Mouse (Mus musculus): ENCODE data around the gene Nprl3. TPM values are rescaled to one million over a fixed set of nuclear protein-coding genes. Genes with fewer than 3 reads are reported as not detected.

Gene Nprl3
- total and polyA plus RNA-seq, 2 experiments = 13.4 to 65.4 TPM

DNA sequence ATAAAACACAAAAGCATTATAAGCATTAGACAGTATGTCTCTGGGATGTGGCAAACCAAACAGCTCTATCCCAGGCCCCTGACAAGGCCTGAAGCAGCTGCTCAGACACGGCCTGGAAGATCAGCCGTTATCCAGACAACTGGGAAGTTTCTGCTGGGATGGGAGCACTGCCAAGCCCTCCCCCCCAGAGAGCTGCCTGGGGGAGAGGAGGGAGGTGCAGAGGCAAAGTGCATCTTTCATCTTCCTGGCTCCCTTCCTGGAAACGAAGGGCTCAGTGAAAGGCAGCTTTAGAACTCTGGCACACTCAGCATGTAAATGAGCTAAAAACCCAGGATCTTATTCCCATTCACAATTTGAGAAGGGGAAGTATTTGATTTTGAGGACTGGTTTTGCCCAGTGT is 31.9 kb downstream of the Nprl3 start:
- no peak overlapping the region for H3K4me3 ChIP-seq (ENCODE audit: insufficient read depth, low read depth, low read length)
- no peaks in the 10 kb centered on the region for H3K4me1 ChIP-seq (ENCODE audit: control insufficient read depth, insufficient read depth, low read length)
- H3K9ac ChIP-seq (ENCODE audit: low read depth, low read length) = no peak overlapping the region
- peak; percentile 13 for DNase-seq (ENCODE audit: extremely low read depth, low read depth, low spot score)
- no peak overlapping the region for H3K27ac ChIP-seq (replicated peaks; ENCODE audit: insufficient read depth, low read depth, low read length)
- H3K27me3 ChIP-seq (ENCODE audit: control insufficient read depth, insufficient read depth, low read length) = no peaks in the 10 kb centered on the region
- WGBS = 23% methylated on average over 3 of the region's 3 CpGs
- TF ChIP-seq CTCF (IDR thresholded peaks at IDR 0.05; ENCODE audit: low read depth, low read length) (no peak), POLR2A (IDR thresholded peaks at IDR 0.05; ENCODE audit: extremely low read depth, insufficient read depth, low read length) (no peak)
- H3K36me3 ChIP-seq (ENCODE audit: control insufficient read depth, insufficient read depth, low read length) = peaks cover 3% of the 10 kb centered on the region; the same call in 1 of the 2 replicates
- H3K79me2 ChIP-seq (ENCODE audit: control insufficient read depth, insufficient read depth, low read length) = no peaks in the 10 kb centered on the region

DNA sequence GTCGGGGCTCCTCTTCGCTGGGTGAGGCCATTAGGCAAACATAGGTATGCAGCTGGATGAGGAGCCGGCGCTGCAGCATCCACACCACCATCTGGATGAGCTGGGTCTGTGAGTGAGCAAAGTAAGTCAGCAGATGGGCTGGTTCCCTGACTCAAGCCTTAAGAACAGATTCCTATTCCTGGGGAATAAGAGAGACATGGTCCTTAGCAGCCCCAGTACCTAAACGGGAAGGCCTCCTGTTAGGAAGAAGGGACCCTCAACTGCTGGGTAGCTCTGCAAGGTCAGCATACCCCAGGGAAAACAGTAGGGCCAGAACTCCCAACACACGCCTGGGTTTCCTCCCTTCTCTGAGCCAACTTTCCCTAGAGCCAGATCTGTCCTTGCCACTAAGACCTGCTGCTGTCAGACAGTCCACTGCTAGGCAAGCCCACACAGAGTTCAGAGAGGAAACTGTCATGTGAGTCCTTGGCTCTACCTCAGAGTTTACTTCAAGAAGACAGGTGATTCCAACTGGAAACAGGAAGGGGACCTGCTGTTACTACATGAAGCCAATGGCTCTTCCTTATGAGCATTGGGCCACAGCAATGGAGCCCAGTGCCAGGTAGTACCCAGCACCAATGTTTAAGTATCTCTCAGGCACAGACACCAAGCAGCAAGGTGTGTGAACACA is 32.6 kb downstream of the Nprl3 start:
- no peak for TF ChIP-seq POLR2A (IDR thresholded peaks at IDR 0.05; ENCODE audit: extremely low read depth, insufficient read depth, low read length)
- TF ChIP-seq CTCF (IDR thresholded peaks at IDR 0.05; ENCODE audit: low read depth, low read length) = no peak
- H3K36me3 ChIP-seq (ENCODE audit: control insufficient read depth, insufficient read depth, low read length) = peaks cover 3% of the 10 kb centered on the region; the same call in 1 of the 2 replicates
- no peaks in the 10 kb centered on the region for H3K79me2 ChIP-seq (ENCODE audit: control insufficient read depth, insufficient read depth, low read length)
- H3K9ac ChIP-seq (ENCODE audit: low read depth, low read length) = no peak overlapping the region
- H3K27ac ChIP-seq (replicated peaks; ENCODE audit: insufficient read depth, low read depth, low read length) = no peak overlapping the region
- no peaks in the 10 kb centered on the region for H3K27me3 ChIP-seq (ENCODE audit: control insufficient read depth, insufficient read depth, low read length)
- DNase-seq (ENCODE audit: extremely low read depth, low read depth, low spot score) = no peak
- WGBS = 91% methylated on average over 6 of the region's 6 CpGs
- H3K4me3 ChIP-seq (ENCODE audit: insufficient read depth, low read depth, low read length) = no peak overlapping the region
- no peaks in the 10 kb centered on the region for H3K4me1 ChIP-seq (ENCODE audit: control insufficient read depth, insufficient read depth, low read length)

DNA sequence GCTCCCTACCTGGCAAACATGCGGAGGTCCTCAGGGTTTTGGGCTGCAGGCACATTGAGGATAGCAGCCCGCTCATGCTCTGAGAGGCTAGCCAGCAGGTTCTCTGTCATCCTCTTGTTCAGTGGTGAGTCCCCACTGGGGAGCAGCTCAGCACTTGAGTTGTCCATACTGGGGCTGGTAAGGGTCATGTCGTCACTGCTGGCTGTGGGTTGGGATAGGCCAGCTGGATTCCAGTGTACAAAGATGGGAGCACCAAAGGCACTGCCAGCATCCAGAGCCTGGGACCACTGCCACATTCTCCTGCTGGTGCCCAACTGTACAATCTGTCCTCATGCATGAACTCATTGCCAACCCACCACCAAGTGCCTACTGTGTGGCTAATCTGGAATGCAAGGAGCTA is 33.6 kb downstream of the Nprl3 start:
- no peak overlapping the region for H3K9ac ChIP-seq (ENCODE audit: low read depth, low read length)
- H3K27ac ChIP-seq (replicated peaks; ENCODE audit: insufficient read depth, low read depth, low read length) = no peak overlapping the region
- TF ChIP-seq CTCF (IDR thresholded peaks at IDR 0.05; ENCODE audit: low read depth, low read length) = no peak
- no peak for TF ChIP-seq POLR2A (IDR thresholded peaks at IDR 0.05; ENCODE audit: extremely low read depth, insufficient read depth, low read length)
- H3K27me3 ChIP-seq (ENCODE audit: control insufficient read depth, insufficient read depth, low read length) = no peaks in the 10 kb centered on the region
- no peak overlapping the region for H3K4me3 ChIP-seq (ENCODE audit: insufficient read depth, low read depth, low read length)
- H3K4me1 ChIP-seq (ENCODE audit: control insufficient read depth, insufficient read depth, low read length) = no peaks in the 10 kb centered on the region
- peaks cover 3% of the 10 kb centered on the region; the same call in 1 of the 2 replicates for H3K36me3 ChIP-seq (ENCODE audit: control insufficient read depth, insufficient read depth, low read length)
- no peaks in the 10 kb centered on the region for H3K79me2 ChIP-seq (ENCODE audit: control insufficient read depth, insufficient read depth, low read length)
- no peak for DNase-seq (ENCODE audit: extremely low read depth, low read depth, low spot score)
- 99% methylated on average over 3 of the region's 3 CpGs for WGBS

DNA sequence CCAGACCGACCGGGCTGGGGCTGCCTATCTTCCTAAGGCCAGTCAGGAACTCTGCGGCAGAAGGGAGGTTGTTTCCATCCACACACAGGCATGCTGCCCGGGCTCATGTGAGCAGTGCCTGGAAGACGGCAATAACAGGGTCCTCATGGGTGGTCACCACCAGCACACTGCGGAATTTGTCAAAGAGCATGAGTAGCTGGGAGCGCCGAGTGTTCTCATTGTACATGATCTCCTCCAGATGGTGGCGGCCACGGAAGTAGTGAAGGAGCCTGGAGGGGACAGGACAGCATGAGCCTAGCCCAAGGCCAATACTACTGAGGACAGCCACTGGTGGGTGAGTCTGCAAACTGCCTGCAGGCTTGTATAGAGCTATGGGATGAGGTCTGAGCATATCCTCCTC is 34.7 kb downstream of the Nprl3 start:
- WGBS = 94% methylated on average over 10 of the region's 10 CpGs
- Histone ChIP-seq H3K9ac (ENCODE audit: low read depth, low read length) (no peak overlapping the region), H3K4me3 (ENCODE audit: insufficient read depth, low read depth, low read length) (no peak overlapping the region), H3K27ac (replicated peaks; ENCODE audit: insufficient read depth, low read depth, low read length) (no peak overlapping the region), H3K4me1 (ENCODE audit: control insufficient read depth, insufficient read depth, low read length) (no peaks in the 10 kb centered on the region), H3K27me3 (ENCODE audit: control insufficient read depth, insufficient read depth, low read length) (no peaks in the 10 kb centered on the region), H3K36me3 (ENCODE audit: control insufficient read depth, insufficient read depth, low read length) (peaks cover 3% of the 10 kb centered on the region; the same call in 1 of the 2 replicates), H3K79me2 (ENCODE audit: control insufficient read depth, insufficient read depth, low read length) (no peaks in the 10 kb centered on the region)
- TF ChIP-seq CTCF (IDR thresholded peaks at IDR 0.05; ENCODE audit: low read depth, low read length) = no peak
- no peak for TF ChIP-seq POLR2A (IDR thresholded peaks at IDR 0.05; ENCODE audit: extremely low read depth, insufficient read depth, low read length)
- DNase-seq (ENCODE audit: extremely low read depth, low read depth, low spot score) = no peak

DNA sequence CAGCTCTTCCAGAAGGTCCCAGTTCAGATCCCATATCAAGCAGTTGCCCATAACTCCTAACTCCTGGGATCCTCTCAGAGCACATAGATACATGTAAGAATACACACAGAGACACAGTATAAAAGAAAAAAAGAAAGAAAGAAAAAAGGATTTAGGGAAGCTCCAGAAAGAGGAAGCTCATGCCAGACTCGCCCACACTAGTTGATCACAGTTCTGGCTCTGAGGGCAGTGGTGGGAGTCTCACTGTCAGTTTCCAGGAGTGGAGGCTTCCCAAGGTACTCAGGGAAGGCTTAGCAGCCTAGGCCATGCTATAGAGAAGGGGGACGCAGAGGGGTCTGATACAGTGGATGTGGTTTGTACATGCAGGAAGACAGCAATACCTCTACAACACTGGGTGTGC is 36.4 kb downstream of the Nprl3 start:
- H3K36me3 ChIP-seq (ENCODE audit: control insufficient read depth, insufficient read depth, low read length) = peaks cover 3% of the 10 kb centered on the region; the same call in 1 of the 2 replicates
- TF ChIP-seq CTCF (IDR thresholded peaks at IDR 0.05; ENCODE audit: low read depth, low read length) (no peak), POLR2A (IDR thresholded peaks at IDR 0.05; ENCODE audit: extremely low read depth, insufficient read depth, low read length) (no peak)
- H3K79me2 ChIP-seq (ENCODE audit: control insufficient read depth, insufficient read depth, low read length) = no peaks in the 10 kb centered on the region
- no peaks in the 10 kb centered on the region for H3K27me3 ChIP-seq (ENCODE audit: control insufficient read depth, insufficient read depth, low read length)
- 94% methylated on average over 2 of the region's 2 CpGs for WGBS
- 0 out of 2 replicates have a peak, but pooled peaks cover 2% of the 10 kb centered on the region for H3K4me1 ChIP-seq (ENCODE audit: control insufficient read depth, insufficient read depth, low read length)
- H3K27ac ChIP-seq (replicated peaks; ENCODE audit: insufficient read depth, low read depth, low read length) = no peak overlapping the region
- H3K9ac ChIP-seq (ENCODE audit: low read depth, low read length) = no peak overlapping the region
- H3K4me3 ChIP-seq (ENCODE audit: insufficient read depth, low read depth, low read length) = no peak overlapping the region
- no peak for DNase-seq (ENCODE audit: extremely low read depth, low read depth, low spot score)

DNA sequence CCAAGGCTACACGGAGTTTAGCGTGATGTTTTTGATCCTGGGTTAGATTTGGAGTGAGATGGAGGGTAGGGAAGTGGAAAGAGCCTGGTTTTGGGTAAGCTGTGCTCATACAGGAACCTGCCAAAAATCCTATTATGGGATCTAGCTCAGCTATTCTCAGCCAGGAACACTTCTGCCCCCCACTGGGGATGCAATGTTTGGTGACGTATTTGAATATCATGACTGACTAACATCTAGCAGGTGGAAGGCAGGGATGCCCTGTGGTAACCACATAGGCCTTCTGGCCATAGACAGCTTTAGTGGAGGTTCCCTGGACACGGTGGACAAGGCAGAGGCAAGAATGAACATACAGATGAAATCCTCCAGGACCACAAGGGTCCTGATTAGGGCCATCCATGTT is 37.3 kb downstream of the Nprl3 start:
- Histone ChIP-seq H3K4me1 (ENCODE audit: control insufficient read depth, insufficient read depth, low read length) (peaks cover 9% of the 10 kb centered on the region), H3K27ac (replicated peaks; ENCODE audit: insufficient read depth, low read depth, low read length) (no peak overlapping the region), H3K4me3 (ENCODE audit: insufficient read depth, low read depth, low read length) (no peak overlapping the region), H3K27me3 (ENCODE audit: control insufficient read depth, insufficient read depth, low read length) (no peaks in the 10 kb centered on the region), H3K79me2 (ENCODE audit: control insufficient read depth, insufficient read depth, low read length) (no peaks in the 10 kb centered on the region), H3K36me3 (ENCODE audit: control insufficient read depth, insufficient read depth, low read length) (peaks cover 3% of the 10 kb centered on the region; the same call in 1 of the 2 replicates), H3K9ac (ENCODE audit: low read depth, low read length) (no peak overlapping the region)
- no peak for TF ChIP-seq POLR2A (IDR thresholded peaks at IDR 0.05; ENCODE audit: extremely low read depth, insufficient read depth, low read length)
- no peak for TF ChIP-seq CTCF (IDR thresholded peaks at IDR 0.05; ENCODE audit: low read depth, low read length)
- 87% methylated on average over 4 of the region's 4 CpGs for WGBS
- DNase-seq (ENCODE audit: extremely low read depth, low read depth, low spot score) = no peak

All from liver, adult 2 months (tissue).